Mouse (Mus musculus): ENCODE measurements around the gene Tmem40. TPM values are rescaled to one million over a fixed set of nuclear protein-coding genes. Genes with fewer than 3 reads are reported as not detected.

Gene Tmem40
- total and polyA plus RNA-seq, 3 experiments: 13.8 to 16.4 TPM; not detected in 1

DNA sequence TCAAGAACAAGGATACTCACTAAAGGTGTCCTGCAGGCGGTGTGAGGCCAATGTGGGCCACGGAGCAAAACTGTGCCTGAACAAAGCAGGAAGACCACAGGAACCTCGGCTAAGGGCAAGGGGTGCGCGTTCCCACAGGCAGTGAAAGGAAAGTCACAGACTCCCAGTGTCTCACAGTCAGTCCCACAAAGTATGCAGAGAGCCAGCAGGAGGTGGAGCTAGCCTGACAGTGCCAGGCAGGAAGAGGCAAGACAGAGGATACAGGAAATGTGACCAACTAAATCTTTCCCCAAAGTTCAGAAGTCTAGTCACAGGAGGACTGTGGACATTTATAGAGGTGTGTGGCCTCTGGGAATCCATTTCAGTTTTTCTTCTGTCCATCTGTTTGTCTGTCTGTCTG, 59.3 kb downstream of the Tmem40 start:
- TF ChIP-seq MYB (IDR thresholded peaks at IDR 0.05; ENCODE audit: low read depth, low read length): no peak
- no peak for TF ChIP-seq CTCF (IDR thresholded peaks at IDR 0.05 in 2 of 3, conservative IDR thresholded peaks at IDR 0.05 in 1 of 3; ENCODE audit: control insufficient read depth in 1 of 3, insufficient read depth in 1 of 3, low read depth in 2 of 3, low read length in 3 of 3, poor library complexity in 1 of 3, severe bottlenecking in 1 of 3)
- TF ChIP-seq ETS1 (IDR thresholded peaks at IDR 0.05; ENCODE audit: low read depth, low read length): no peak
- no peak for TF ChIP-seq TBP (IDR thresholded peaks at IDR 0.05; ENCODE audit: low read depth, low read length)
- no peak for TF ChIP-seq RAD21 (IDR thresholded peaks at IDR 0.05; ENCODE audit: low read depth, low read length)
- no peak for TF ChIP-seq EP300 (IDR thresholded peaks at IDR 0.05; ENCODE audit: low read depth in 1 of 2, low read length in 2 of 2)
- no peak for TF ChIP-seq BHLHE40 (IDR thresholded peaks at IDR 0.05; ENCODE audit: borderline replicate concordance, low read depth, low read length)
- H3K27me3 ChIP-seq (ENCODE audit: control insufficient read depth in 1 of 2, insufficient read depth in 2 of 2, low read length in 2 of 2): no peaks in the 10 kb centered on the region
- H3K9me3 ChIP-seq (replicated peaks; ENCODE audit: insufficient read depth, low read length): no peaks in the 10 kb centered on the region
- no peaks in the 10 kb centered on the region for H3K36me3 ChIP-seq (ENCODE audit: control insufficient read depth in 1 of 2, insufficient read depth in 2 of 2, low read length in 2 of 2)
- no peak overlapping the region for H3K27ac ChIP-seq (ENCODE audit: control insufficient read depth, low read depth, low read length)
- H3K4me3 ChIP-seq (ENCODE audit: control insufficient read depth in 1 of 2, insufficient read depth in 1 of 2, low read depth in 2 of 2, low read length in 2 of 2): no peak overlapping the region
- no peaks in the 10 kb centered on the region for H3K79me2 ChIP-seq (ENCODE audit: control insufficient read depth, insufficient read depth, low read length, poor library complexity)
- DNase-seq (ENCODE audit: low read depth, low spot score): no peak
- H3K4me1 ChIP-seq (ENCODE audit: control insufficient read depth in 1 of 2, insufficient read depth in 2 of 2, low read length in 2 of 2): no peaks in the 10 kb centered on the region
- H3K9ac ChIP-seq (ENCODE audit: control insufficient read depth, low read depth, low read length, poor library complexity, severe bottlenecking): no peak overlapping the region

DNA sequence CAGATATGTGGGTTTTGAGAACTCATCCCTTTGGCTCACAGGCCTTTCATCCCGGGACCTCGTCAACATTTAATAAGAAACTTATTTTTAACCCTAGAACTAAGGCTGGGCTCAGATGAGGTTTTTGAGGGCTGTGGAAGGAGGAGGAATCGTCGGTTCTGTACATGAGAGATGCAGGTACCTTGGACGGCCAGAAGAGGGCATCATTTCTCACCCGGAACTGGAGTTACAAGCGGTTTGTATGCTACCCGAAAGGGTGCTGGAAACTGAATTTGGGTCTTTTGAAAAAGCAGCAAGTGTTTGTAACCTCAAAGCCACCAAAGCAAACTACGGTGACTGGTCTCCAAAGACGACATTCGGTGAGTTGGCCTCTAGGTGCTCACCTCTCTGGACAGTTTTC, 60.9 kb downstream of the Tmem40 start:
- peak; percentile 84 for DNase-seq (ENCODE audit: low read depth, low spot score)
- Histone ChIP-seq H3K79me2 (ENCODE audit: control insufficient read depth, insufficient read depth, low read length, poor library complexity) (no peaks in the 10 kb centered on the region), H3K9me3 (replicated peaks; ENCODE audit: insufficient read depth, low read length) (no peaks in the 10 kb centered on the region), H3K27me3 (ENCODE audit: control insufficient read depth in 1 of 2, insufficient read depth in 2 of 2, low read length in 2 of 2) (no peaks in the 10 kb centered on the region), H3K4me1 (ENCODE audit: control insufficient read depth in 1 of 2, insufficient read depth in 2 of 2, low read length in 2 of 2) (no peaks in the 10 kb centered on the region), H3K27ac (ENCODE audit: control insufficient read depth, low read depth, low read length) (no peak overlapping the region), H3K9ac (ENCODE audit: control insufficient read depth, low read depth, low read length, poor library complexity, severe bottlenecking) (no peak overlapping the region), H3K4me3 (ENCODE audit: control insufficient read depth in 1 of 2, insufficient read depth in 1 of 2, low read depth in 2 of 2, low read length in 2 of 2) (peak overlapping the region in 1 of 2 experiments; percentile 18; a peak in 1 of 4 replicates), H3K36me3 (ENCODE audit: control insufficient read depth in 1 of 2, insufficient read depth in 2 of 2, low read length in 2 of 2) (no peaks in the 10 kb centered on the region)
- TF ChIP-seq ELF1 (IDR thresholded peaks at IDR 0.05; ENCODE audit: low read depth, low read length) (peak; percentile 89), ZC3H11A (IDR thresholded peaks at IDR 0.05; ENCODE audit: low read depth, low read length) (peak; percentile 48), NELFE (IDR thresholded peaks at IDR 0.05; ENCODE audit: low read depth, low read length) (no peak), NRF1 (IDR thresholded peaks at IDR 0.05; ENCODE audit: insufficient read depth, low read depth, low read length, poor library complexity, severe bottlenecking) (no peak), SMC3 (IDR thresholded peaks at IDR 0.05; ENCODE audit: low read depth, low read length) (peak; percentile 73), ETS1 (IDR thresholded peaks at IDR 0.05; ENCODE audit: low read depth, low read length) (no peak), CTCF (IDR thresholded peaks at IDR 0.05 in 2 of 3, conservative IDR thresholded peaks at IDR 0.05 in 1 of 3; ENCODE audit: control insufficient read depth in 1 of 3, insufficient read depth in 1 of 3, low read depth in 2 of 3, low read length in 3 of 3, poor library complexity in 1 of 3, severe bottlenecking in 1 of 3) (peak; percentile 77 to 84 (median 79)), RAD21 (IDR thresholded peaks at IDR 0.05; ENCODE audit: low read depth, low read length) (peak; percentile 45)

DNA sequence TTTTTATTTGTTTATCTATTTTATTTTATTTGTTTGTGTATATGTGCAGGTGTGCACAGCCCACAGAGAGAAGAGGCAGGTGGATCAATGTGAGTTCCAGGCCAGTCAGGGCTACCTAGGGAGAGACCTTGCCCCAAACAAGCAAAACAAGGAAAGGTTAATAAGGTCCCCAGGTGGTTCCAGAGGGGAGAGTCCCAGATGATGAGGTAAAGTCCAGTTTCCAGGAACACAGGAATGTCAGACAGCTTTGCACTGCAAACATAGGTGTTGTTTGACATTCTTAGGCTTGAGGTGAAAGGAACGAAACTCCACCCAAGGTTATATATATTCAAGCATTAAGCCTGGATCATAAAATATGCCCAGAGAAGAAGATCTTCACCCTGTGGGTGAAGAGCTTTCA, 61.4 kb downstream of the Tmem40 start:
- H3K9me3 ChIP-seq (replicated peaks; ENCODE audit: insufficient read depth, low read length): no peaks in the 10 kb centered on the region
- no peaks in the 10 kb centered on the region for H3K36me3 ChIP-seq (ENCODE audit: control insufficient read depth in 1 of 2, insufficient read depth in 2 of 2, low read length in 2 of 2)
- TF ChIP-seq NRF1 (IDR thresholded peaks at IDR 0.05; ENCODE audit: insufficient read depth, low read depth, low read length, poor library complexity, severe bottlenecking): no peak
- no peak for TF ChIP-seq POLR2AphosphoS5 (IDR thresholded peaks at IDR 0.05; ENCODE audit: borderline replicate concordance, low read depth, low read length)
- no peak for TF ChIP-seq MYC (IDR thresholded peaks at IDR 0.05; ENCODE audit: low read depth, low read length)
- no peaks in the 10 kb centered on the region for H3K79me2 ChIP-seq (ENCODE audit: control insufficient read depth, insufficient read depth, low read length, poor library complexity)
- H3K9ac ChIP-seq (ENCODE audit: control insufficient read depth, low read depth, low read length, poor library complexity, severe bottlenecking): no peak overlapping the region
- H3K27ac ChIP-seq (ENCODE audit: control insufficient read depth, low read depth, low read length): no peak overlapping the region
- no peaks in the 10 kb centered on the region for H3K4me1 ChIP-seq (ENCODE audit: control insufficient read depth in 1 of 2, insufficient read depth in 2 of 2, low read length in 2 of 2)
- no peak overlapping the region for H3K4me3 ChIP-seq (ENCODE audit: control insufficient read depth in 1 of 2, insufficient read depth in 1 of 2, low read depth in 2 of 2, low read length in 2 of 2)
- no peaks in the 10 kb centered on the region for H3K27me3 ChIP-seq (ENCODE audit: control insufficient read depth in 1 of 2, insufficient read depth in 2 of 2, low read length in 2 of 2)
- DNase-seq (ENCODE audit: low read depth, low spot score): no peak
